Mouse (Mus musculus) CD4-positive, CD25-positive, alpha-beta regulatory T cell, adult 4 months (primary cell): ENCODE results near the gene Nemp1. TPM values are rescaled to one million over a fixed set of nuclear protein-coding genes. Genes with fewer than 3 reads are reported as not detected.

ENCODE experiments used
- ATAC-seq: one replicate; pipeline ENCODE4 v1.8.0; 2017
- polyA plus RNA-seq, 2 experiments: library from polyadenylated mRNA; unstranded; fragments of 100-300 nt; shearing (Covaris generic); gene quantifications; one replicate each; pipeline ENCODE4 v1.2.1; 2017

Gene Nemp1
- polyA plus RNA-seq = 1 to 10 TPM; 2.5 to 4.0 TPM

DNA sequence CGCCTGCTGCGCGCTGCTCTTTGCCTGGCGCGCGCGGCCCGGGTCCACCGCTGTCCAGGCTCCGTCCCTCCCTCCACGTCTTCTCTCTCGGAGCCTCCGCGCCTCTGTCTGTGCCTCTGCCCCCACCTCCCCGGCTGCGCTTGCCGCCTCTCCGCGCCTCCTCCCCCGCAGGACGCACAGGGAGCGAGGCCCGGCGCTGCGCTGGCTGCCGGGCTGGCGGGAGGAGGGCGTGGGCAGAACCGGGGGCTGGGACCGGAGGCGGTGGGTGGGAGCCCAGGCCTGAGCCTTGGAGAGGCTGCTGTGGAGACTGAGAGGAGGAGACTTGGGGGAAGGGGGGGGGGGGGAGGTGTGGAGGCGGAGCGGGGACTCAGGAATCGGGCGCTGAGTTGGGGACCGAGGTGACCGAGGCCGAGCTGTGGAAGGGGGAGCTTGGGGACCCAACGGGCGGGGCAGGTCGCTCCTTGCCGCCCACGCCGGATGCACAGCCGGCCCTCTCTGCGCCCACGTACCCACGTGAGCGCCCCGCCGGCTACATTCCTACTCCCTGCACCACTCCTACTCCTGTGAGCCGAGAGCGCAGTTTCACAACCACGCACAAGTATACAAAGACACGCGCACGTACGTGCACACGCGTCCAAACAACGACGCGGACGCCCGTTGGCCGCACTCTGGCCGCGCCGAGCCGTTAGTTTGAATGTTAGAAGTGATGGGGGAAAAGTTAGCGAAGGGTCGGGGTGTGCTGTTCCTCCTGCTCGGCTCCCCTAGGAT, at the start of gene Nemp1:
Gene Nemp1 (plus strand): TSS at position 401 of the 768 bp plus-strand sequence.
- peak; percentile 40 for ATAC-seq

DNA sequence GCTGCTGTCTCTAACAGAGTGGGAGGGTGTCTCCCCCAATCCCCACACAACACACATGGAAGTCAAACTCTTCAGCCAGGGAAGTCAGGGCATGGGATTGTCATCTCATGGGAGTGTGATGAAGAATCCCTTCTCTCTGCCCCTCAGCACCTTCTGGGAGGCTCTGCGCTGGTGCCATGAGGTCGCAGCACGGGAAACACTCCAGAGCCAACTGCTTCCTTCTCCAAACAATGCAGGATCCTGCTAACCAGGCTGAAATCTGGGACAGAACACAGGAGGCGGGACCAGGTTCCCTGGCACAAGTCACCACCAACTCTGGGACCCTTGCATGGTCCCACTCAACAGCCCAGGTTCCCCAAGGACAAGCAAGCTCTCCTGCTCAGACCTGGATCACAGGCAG, 49.4 kb upstream of the Nemp1 start:
- ATAC-seq = no peak

DNA sequence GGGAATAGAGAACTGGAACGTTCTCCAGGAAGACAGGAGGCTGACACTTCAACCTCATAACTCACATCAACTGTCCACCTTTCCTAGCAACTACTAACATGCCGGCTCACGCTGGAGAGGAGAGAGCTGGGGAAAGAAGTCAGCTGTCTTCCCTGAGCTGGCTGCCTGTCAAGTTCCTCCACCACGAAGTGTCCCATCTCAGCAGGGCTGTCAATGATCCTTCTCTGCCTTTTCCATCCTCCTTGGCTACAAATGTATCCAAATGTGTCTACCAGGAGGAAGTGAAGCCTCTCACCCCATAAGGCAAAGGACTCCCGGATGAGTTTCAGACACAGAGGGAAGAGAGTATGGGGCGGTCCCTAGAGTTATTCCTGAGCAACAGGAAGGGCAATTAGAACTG, 48.5 kb upstream of the Nemp1 start:
- ATAC-seq = no peak

DNA sequence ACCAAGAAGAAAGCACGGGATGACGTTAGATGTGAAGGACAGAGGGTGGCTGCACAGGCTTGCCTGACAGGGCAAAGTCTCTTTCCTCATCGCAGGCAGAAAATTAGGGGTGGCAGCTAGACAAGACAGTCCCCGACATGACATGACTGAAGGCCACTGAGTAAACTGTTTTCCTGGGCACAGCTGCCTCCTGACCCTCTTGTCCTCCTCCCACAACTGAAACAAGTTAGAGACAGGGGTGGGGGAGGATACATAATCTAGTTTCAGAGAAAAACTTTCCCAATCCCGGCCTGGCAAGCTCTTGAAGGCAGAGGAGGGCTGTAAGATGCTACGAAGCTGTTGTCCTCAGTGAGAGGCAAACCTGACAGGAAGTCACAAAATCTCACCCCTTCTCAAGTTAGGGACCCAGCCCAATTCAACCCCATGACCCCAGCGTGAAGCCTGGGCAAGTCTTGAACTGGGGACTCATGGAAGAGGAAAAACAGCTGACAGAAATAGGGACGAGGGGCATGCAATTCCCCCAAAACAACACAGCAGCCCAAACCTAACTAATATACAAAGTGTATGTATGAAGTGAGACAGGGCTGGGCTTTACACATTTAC, 47.5 kb upstream of the Nemp1 start:
- no peak for ATAC-seq

- no peak for ATAC-seq
Observed at GRCm38 (mm10) chr10:127619941-127620405, 46.7 kb upstream of the Nemp1 start.

GRCm38 (mm10) chr10:127620406-127621190, 46.1 kb upstream of the Nemp1 start, which contains the start of gene Lrp1:
TSS of gene Lrp1 (minus strand) at chr10:127621148.
- peak; percentile 39 for ATAC-seq

- ATAC-seq = peak; percentile 37
Observed at GRCm38 (mm10) chr10:127621191-127622056, 45.3 kb upstream of the Nemp1 start.

GRCm38 (mm10) chr10:127622057-127622392, 44.7 kb upstream of the Nemp1 start:
- no peak for ATAC-seq

GRCm38 (mm10) chr10:127622661-127623060, 44.0 kb upstream of the Nemp1 start:
- no peak for ATAC-seq

DNA sequence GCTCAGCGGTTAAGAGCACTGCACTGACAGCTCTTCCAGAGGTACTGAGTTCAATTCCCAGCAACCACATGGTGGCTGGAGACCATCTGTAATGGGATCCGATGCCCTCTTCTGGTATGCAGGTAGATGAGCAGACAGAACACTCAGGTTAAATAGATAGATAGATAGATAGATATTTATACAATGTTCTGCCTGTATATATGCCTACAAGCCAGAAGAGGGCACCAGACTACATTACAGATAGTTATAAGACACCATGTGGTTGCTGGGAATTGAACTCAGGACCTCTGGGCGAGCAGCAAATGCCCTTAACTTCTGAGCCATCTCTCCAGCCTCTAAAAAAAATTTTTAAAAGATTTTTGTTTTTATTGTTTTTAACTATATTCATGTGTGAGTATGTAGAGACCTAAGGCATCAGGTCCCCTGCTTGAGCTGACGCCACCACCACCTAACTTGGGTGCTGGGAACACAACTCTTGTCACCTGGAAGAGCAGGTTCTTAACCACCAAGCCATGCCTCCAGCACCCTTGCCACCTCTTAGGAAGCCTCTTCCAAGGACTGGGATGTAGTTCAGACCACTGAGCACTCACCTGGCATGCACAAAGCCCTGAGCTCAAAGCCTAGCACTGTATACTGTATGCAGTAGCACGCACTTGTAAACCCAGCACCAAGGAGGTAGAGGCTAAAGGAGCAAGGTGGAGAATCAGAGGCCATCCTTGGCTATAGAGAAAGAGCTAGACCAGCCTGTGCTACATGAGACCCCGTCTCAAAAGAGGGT, 43.1 kb upstream of the Nemp1 start:
- no peak for ATAC-seq

- ATAC-seq = no peak
Observed at GRCm38 (mm10) chr10:127626433-127626832, 40.3 kb upstream of the Nemp1 start.

DNA sequence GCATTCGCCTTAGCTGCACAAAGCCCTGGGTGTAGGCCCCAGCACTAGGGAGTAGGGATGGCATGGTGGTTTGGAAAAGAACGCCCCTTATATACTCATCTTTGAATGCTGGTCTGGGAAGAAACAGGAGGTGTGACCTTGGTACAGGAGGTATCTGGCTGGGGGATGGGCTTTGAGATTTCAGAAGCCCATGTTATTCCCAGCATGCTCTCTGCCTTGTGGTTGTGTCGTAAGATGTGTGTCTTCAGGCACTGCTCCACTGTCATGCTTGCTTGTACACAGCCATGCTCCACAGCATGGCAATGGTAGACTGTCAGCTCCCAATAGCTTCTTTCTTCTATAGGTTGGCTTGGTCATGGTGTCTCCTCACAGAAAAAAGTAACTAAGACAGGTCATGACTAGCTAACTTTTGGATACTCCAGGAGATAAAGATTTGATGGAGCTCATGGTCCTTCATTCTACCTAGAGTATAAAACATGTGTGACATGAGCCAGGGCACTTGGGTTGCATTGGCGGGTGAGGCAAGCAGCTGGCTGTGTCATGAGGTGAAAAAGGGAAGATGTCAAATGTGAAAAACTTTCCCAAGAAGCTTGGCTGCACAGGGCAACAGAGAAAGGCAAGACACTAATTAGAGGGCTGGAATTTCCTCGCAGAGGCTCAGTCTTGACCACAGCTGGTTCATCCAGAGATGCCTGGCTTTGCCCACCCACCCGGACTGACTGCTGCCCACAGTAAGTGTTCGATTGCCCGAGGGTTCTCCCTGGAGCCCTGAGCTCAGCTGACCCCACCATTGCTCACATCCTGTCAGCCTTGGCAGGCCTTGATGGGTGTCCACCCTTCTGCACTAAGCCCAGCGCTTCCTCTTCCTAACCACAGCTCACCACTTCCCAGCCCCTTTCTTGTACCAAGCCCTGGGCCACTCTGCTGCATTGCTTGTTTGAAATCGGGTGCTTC, 35.2 kb upstream of the Nemp1 start:
- no peak for ATAC-seq

- ATAC-seq = no peak
Observed at GRCm38 (mm10) chr10:127632668-127633271, 33.9 kb upstream of the Nemp1 start.

DNA sequence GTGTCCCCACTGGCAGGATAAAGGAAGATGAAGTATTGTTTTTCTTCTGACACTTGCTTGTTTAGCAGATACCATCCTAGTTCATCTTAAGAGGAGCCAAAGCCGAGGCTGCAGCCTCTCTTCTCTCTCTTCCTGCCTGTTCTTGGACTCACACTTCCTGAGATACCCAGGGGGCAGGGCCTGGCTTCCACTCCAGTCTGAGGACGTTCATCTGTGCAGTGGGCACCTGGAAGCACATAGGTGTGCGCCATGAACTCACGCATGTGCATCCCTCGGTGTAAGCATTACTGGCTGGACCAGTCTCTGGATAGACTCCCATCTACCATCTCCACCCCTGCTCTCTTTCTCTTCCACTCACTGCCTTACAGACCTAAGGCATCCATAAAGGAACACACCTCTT, 26.3 kb upstream of the Nemp1 start:
- no peak for ATAC-seq

DNA sequence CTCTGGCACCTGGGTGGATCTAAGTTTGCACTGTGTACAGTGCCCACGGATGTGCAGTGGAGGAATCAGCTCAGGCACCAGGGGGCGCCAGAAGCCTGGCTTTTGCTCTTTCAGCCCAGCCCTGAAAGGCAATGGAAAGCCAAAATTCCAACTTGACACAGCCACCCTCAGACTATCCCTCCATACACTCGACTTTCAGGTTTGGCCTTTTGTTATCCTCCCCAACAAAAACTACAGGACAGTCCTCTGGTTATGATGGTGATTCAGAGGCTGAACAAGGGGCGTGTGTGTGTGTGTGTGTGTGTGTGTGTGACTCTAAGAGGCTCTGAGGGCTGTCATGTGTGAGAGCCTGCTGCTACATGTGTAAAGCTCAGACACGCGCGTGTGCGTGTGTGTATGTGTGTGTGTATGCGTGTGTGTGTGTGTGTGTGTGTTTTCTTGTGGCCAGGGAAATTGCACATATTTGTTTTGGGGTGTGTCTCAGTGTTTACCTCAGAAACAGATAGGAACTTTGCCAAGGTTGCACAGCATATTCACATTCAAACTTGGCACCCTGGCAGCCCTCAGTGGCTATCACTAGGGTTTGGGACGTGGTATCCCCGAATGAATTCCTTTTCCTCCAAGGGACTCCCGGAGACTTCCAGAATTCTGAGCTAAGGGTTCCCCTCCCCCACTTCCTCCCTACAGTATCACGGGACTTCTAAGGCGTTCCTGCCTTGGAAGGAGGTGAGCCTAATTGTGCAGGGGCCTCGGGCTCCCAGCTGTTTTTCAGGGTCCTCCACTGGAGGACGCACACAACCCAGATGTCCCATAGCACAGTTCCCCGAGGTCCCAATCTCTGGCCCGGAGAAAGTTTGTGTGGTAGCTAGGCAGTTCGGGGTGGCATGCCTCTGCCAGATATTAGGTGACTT, 24.6 kb upstream of the Nemp1 start:
- ATAC-seq = peak; percentile 44

- peak; percentile 84 for ATAC-seq
Observed at GRCm38 (mm10) chr10:127642772-127643552, 23.7 kb upstream of the Nemp1 start, which contains the start of gene Stat6. TSS of gene Stat6 (plus strand) at chr10:127642986.

DNA sequence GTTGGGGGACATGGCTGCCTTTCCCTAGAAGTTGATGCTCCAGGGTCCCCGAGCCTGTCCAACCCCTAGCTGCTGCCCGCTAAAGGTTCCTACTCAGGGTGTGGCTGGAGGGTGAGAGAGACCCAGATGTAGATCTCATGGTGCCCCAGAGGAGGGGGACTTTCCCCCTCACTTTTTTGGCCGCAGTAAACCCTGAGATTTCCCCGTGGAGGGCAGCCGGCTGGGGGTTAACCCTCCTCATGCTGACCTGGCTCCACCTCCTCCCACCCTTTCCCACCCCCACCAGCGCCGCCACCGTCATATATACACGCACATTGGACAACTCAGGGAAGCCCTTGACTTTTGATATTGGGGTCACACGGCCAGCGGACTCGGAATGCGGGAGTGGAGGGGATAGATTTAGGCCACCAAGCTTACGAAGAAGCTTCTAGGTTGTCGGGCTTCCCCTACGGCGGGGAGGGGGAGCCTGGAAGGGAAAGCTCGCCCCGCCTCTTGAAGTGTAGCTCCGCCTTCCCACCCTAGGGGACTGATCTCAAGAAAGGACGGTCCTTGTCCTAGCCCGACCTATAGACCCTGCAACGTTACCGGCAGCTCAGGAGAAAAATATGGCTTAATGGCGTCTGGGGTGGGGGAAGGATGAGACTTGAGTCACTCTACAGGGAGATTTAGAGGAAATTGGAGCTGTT, 23.0 kb upstream of the Nemp1 start:
- ATAC-seq = peak; percentile 58
